Mouse (Mus musculus) hindbrain, postnatal 0 days (tissue): ENCODE data around the gene Gje1. TPM values are rescaled to one million over a fixed set of nuclear protein-coding genes. Genes with fewer than 3 reads are reported as not detected.

Source experiments
- ATAC-seq: fragments of 200-750 bp; cut with Nextera tagmentation; 2 replicates; pipeline ENCODE4 v1.8.0; 2017; ENCODE audit warnings: mild to moderate bottlenecking, moderate TSS enrichment, moderate library complexity
- DNase-seq: peaks from one replicate; pipeline ENCODE4 v3.0.0-alpha.2; 2015; ENCODE audit warnings: low spot score
- H3K27ac ChIP-seq: fragments of 300-500 bp; sonication (generic); 2 replicates; pipeline ENCODE4 v1.5.1; 2014; ENCODE audit warnings: mild to moderate bottlenecking
- H3K27me3 ChIP-seq: fragments of 300-500 bp; sonication (generic); 2 replicates; pipeline ENCODE4 v1.6.1; 2014; ENCODE audit warnings: low read length, mixed read lengths; ENCODE audit not compliant: insufficient read depth
- H3K36me3 ChIP-seq: fragments of 300-500 bp; sonication (generic); 2 replicates; pipeline ENCODE4 v1.6.1; 2014; ENCODE audit warnings: low read length, mixed read lengths; ENCODE audit not compliant: insufficient read depth
- H3K4me1 ChIP-seq: fragments of 300-500 bp; sonication (generic); 2 replicates; pipeline ENCODE4 v1.6.1; 2014; ENCODE audit warnings: antibody characterized with exemption, low read length, mixed read lengths; ENCODE audit not compliant: insufficient read depth
- H3K4me2 ChIP-seq: fragments of 300-500 bp; sonication (generic); 2 replicates; pipeline ENCODE4 v1.6.1; 2014; ENCODE audit warnings: low read depth, mild to moderate bottlenecking, low read length, moderate library complexity, mixed read lengths
- H3K4me3 ChIP-seq: fragments of 300-500 bp; sonication (generic); 2 replicates; pipeline ENCODE4 v1.5.1; 2014; ENCODE audit warnings: low read length
- H3K9ac ChIP-seq: fragments of 300-500 bp; sonication (generic); replicated peaks from 2 replicates; pipeline ENCODE4 v1.6.1; 2014; ENCODE audit warnings: mild to moderate bottlenecking, low read length, moderate library complexity, mixed read lengths
- H3K9me3 ChIP-seq: fragments of 300-500 bp; sonication (generic); 2 replicates; pipeline ENCODE4 v1.6.1; 2016; ENCODE audit warnings: low read length, mixed read lengths
- CTCF ChIP-seq: IDR thresholded peaks from 2 replicates; pipeline ENCODE4 v1.5.1; 2016; ENCODE audit warnings: antibody characterized with exemption, control low read depth, low read depth
- WGBS: fragments of 180-500 bp; shearing (Covaris S2); extraction: QIAGEN DNeasy Blood & Tissue Kit; methylation state at CpG from one replicate; pipeline ENCODE4 v1.1.7; 2014; 5-methylcytosine and 5-hydroxymethylcytosine counted together
- polyA plus RNA-seq: library from polyadenylated mRNA; unstranded; fragments of >200 nt; fragmentation: Nextera tagmentation; extraction: Ambion mirVana; gene quantifications from 2 replicates; pipeline ENCODE4 v1.2.1, GENCODE M21; 2015
- total RNA-seq: library from RNA; depleted of rRNA; stranded (reverse); fragments of >200 nt; gene quantifications from 2 replicates; pipeline ENCODE4 v1.2.3, GENCODE M21; 2014; rRNA removed

The Gje1 gene
- total RNA-seq (0.29 TPM in 1 of 2 replicates, not detected in the other), polyA plus RNA-seq (not detected in 2 replicates)

- Histone ChIP-seq H3K4me1 (no peaks in the 10 kb centered on the region), H3K27ac (no peak within 1 kb of the TSS), H3K27me3 (no peaks in the 10 kb centered on the region), H3K4me3 (no peak within 1 kb of the TSS), H3K9me3 (no peaks in the 10 kb centered on the region), H3K9ac (no peak within 1 kb of the TSS), H3K36me3 (no peaks in the 10 kb centered on the region), H3K4me2 (no peak within 1 kb of the TSS)
- TF ChIP-seq CTCF = no peak
- no peak for ATAC-seq
- no peak for DNase-seq
- 53% methylated on average over 3 of the region's 3 CpGs for WGBS
These were observed at the start of gene Gje1 for GRCm38 (mm10) chr10:14718114-14718513. Gene Gje1, minus strand, starts transcription at chr10:14718214.

- no peak for TF ChIP-seq CTCF
- 20% methylated on average over 8 of the region's 8 CpGs for WGBS
- ATAC-seq = no peak
- no peaks in the 10 kb centered on the region for H3K4me1 ChIP-seq
- H3K27me3 ChIP-seq = no peaks in the 10 kb centered on the region
- H3K9me3 ChIP-seq = no peaks in the 10 kb centered on the region
- no peak for DNase-seq
- peak overlapping the region; percentile 43 for H3K4me3 ChIP-seq
- peak overlapping the region; percentile 96 for H3K4me2 ChIP-seq
- H3K9ac ChIP-seq = no peak overlapping the region
- H3K36me3 ChIP-seq = no peaks in the 10 kb centered on the region
- no peak overlapping the region for H3K27ac ChIP-seq
These were observed 42.6 kb upstream of the Gje1 start for GRCm38 (mm10) chr10:14760618-14761017.

DNA sequence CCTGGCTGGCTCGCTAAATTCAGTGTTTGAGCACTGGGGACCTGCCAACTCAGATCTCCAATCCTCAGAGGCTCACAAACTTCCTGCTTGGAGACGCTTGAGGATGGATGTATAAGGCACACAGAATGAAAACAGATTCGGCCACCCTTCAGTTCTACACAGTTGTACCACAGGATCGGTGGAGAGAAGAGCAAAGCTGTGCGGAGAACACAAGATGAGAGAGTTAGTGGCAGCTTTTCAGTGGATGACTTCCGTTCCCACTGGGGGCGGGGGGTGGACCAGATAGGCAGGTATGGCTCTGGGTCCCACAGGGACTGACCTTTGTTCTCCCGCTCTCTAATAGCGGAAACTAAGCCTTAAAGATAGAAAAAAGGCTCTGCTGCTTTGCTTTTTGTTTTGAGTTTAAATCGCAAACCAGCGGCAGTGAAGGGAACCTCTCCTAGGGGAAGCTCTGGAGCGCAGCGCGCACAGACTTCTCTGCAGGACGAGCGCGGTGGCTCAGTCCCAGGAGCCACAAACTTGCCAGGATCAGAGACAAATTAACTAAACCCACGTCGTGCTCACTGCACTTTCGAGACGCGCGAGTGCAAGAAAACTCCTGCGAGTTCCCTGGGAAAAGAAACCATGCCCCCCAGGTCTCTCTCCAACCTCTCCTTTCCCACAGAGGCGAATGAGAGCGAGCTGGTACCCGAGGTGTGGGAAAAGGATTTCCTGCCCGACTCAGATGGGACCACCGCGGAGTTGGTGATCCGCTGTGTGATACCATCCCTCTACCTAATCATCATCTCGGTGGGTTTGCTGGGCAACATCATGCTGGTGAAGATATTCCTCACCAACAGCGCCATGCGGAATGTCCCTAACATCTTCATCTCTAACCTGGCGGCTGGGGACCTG, 41.9 kb upstream of the Gje1 start:
- 0 out of 2 replicates have a peak, but pooled peaks have one; percentile 38 for ATAC-seq
- no peak overlapping the region for H3K27ac ChIP-seq
- H3K27me3 ChIP-seq = no peaks in the 10 kb centered on the region
- TF ChIP-seq CTCF = no peak
- WGBS = 1% methylated on average over 35 of the region's 35 CpGs
- H3K4me1 ChIP-seq = no peaks in the 10 kb centered on the region
- peak; percentile 30 for DNase-seq
- no peaks in the 10 kb centered on the region for H3K36me3 ChIP-seq
- H3K9me3 ChIP-seq = no peaks in the 10 kb centered on the region
- H3K4me3 ChIP-seq = peak overlapping the region; percentile 43
- no peak overlapping the region; the same call in 1 of the 2 replicates for H3K9ac ChIP-seq
- peak overlapping the region; percentile 96 for H3K4me2 ChIP-seq

DNA sequence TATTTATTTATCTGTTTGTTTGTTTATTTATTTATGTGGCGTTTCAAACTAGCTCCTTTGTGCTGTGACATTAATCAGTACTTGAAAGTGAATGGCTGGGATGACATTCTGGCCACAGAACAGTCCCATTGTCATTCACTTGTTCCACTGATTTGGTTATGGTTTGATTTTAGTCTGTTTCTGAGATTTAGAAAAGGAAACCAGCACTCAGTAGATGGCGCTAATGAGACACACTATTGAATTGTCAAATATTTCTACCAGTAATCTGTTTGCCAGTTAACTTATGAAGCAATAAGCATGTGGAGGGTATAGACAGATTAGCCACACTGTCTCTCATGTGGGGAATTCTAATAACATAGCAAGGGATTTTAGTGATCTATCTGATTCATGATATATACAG, 16.3 kb upstream of the Gje1 start:
- Histone ChIP-seq H3K27ac (no peak overlapping the region), H3K9me3 (no peaks in the 10 kb centered on the region), H3K27me3 (no peaks in the 10 kb centered on the region), H3K4me1 (no peaks in the 10 kb centered on the region), H3K36me3 (no peaks in the 10 kb centered on the region), H3K4me2 (no peak overlapping the region), H3K9ac (no peak overlapping the region), H3K4me3 (no peak overlapping the region)
- WGBS = 9% methylated on average over 2 of the region's 2 CpGs
- ATAC-seq = no peak
- peak; percentile 89 for DNase-seq
- peak; percentile 77 for TF ChIP-seq CTCF

- H3K27ac ChIP-seq = no peak overlapping the region
- TF ChIP-seq CTCF = no peak
- H3K4me2 ChIP-seq = no peak overlapping the region
- no peaks in the 10 kb centered on the region for H3K36me3 ChIP-seq
- DNase-seq = no peak
- no peak for ATAC-seq
- H3K9ac ChIP-seq = no peak overlapping the region
- 59% methylated on average over 9 of the region's 9 CpGs for WGBS
- no peaks in the 10 kb centered on the region for H3K9me3 ChIP-seq
- no peak overlapping the region for H3K4me3 ChIP-seq
- H3K4me1 ChIP-seq = no peaks in the 10 kb centered on the region
- no peaks in the 10 kb centered on the region for H3K27me3 ChIP-seq
These were observed 7.7 kb upstream of the Gje1 start for GRCm38 (mm10) chr10:14725671-14726070.

DNA sequence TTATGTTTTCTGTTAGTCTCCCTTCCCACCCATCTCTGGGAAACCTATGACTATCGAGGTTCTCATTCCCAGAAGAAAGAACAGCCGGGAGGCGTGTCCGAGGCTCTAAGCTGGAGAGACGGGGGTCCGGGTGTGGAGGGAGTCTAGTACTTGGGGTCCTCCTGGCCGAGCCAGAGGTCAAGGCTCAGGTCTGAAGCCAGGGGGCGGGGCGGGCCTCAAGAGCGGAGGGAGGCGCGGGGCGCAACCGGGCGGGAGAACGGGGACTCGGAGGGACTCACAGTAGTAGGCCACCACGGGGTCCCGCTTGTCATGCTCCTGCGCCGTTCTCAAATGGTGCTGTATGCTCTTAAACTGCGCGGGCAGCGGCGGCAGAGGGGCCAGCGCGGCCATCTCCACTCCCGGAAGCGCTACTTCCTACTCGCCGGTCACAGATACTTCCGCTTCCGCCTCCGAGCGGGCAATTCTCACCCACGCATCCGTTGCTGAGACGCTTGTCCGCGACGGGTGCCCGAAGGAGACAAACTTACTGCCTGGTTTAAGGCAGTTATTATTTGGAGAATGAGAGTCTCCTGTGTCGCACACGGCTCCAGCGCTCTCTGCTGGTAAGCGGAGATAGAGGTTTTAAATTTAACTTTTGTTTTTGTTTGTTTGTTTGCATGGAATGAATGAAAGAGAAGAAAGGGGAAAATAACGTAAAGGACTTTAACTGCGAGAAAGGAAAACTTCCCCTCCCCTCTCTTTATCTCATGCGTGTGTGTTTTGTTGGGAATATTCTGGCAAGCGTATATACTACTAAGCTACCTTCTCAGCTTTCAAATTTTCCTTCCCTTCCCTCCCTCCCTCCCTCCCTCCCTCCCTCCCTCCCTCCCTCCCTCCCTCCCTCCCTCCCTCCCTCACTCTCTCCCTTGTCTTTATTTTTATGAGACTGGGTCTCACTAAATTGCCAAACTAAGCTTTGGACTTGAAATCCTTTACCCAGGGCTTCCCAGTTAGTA, 12.6 kb downstream of the Gje1 start, which contains the start of the genes Vta1 and Nmbr:
TSS of gene Vta1 (minus strand) at position 489 of the 995 bp plus-strand sequence.
TSS of gene Nmbr (plus strand) at position 520 of the 995 bp plus-strand sequence.
- no peaks in the 10 kb centered on the region for H3K36me3 ChIP-seq
- TF ChIP-seq CTCF = peak; percentile 90
- no peaks in the 10 kb centered on the region for H3K9me3 ChIP-seq
- WGBS = under 1% methylated on average over 48 of the region's 50 CpGs
- peaks cover 12% of the 10 kb centered on the region; the same call in 1 of the 2 replicates for H3K4me1 ChIP-seq
- H3K27ac ChIP-seq = peak within 1 kb of the TSS; percentile 77; the same call in 1 of the 2 replicates
- ATAC-seq = peak; percentile 99
- peak; percentile 99 for DNase-seq
- no peaks in the 10 kb centered on the region for H3K27me3 ChIP-seq
- H3K9ac ChIP-seq = peak within 1 kb of the TSS; percentile 81
- peak within 1 kb of the TSS; percentile 75 for H3K4me2 ChIP-seq
- peak within 1 kb of the TSS; percentile 96 for H3K4me3 ChIP-seq
